Mouse (Mus musculus) heart, postnatal 10 days (tissue): ENCODE measurements around the gene Ccl22. TPM values are rescaled to one million over a fixed set of nuclear protein-coding genes. Genes with fewer than 3 reads are reported as not detected.

Experiments
- total RNA-seq, 2 experiments: library from RNA; stranded (reverse); gene quantifications; 2 replicates each; pipeline ENCODE4 v1.2.3; 2021

The Ccl22 gene
- total RNA-seq, 2 experiments from 2014 or later = not detected

Other genes with a start within 250 kb of the Ccl22 start
- 1 to 10 TPM; 6.3 to 7.0 TPM for gene Cpne2, start 212.6 kb upstream of the Ccl22 start, total RNA-seq
- gene Rspry1, start 143.7 kb upstream of the Ccl22 start, total RNA-seq = 10 to 100 TPM; 14.5 to 16.1 TPM
- gene Fam192a, start 143.6 kb upstream of the Ccl22 start, total RNA-seq = 10 to 100 TPM; 20.9 to 27.0 TPM
- gene Arl2bp, start 79.0 kb upstream of the Ccl22 start, total RNA-seq = 100 to 1,000 TPM; 107 to 110 TPM
- gene Pllp, start 49.3 kb upstream of the Ccl22 start, total RNA-seq = 1 to 10 TPM in 1 of 2 experiments, under 1 TPM in 1; 0.72 to 1.1 TPM
- 1 to 10 TPM; 3.4 to 3.9 TPM for gene Cx3cl1, start 26.4 kb downstream of the Ccl22 start, total RNA-seq
- gene Ccl17, start 64.9 kb downstream of the Ccl22 start, total RNA-seq = not detected
- 100 to 1,000 TPM; 332 to 338 TPM for gene Coq9, start 92.7 kb downstream of the Ccl22 start, total RNA-seq
- 10 to 100 TPM; 74.8 to 87.7 TPM for gene Ciapin1, start 92.8 kb downstream of the Ccl22 start, total RNA-seq
- 10 to 100 TPM; 61.5 to 63.6 TPM for gene Polr2c, start 111.9 kb downstream of the Ccl22 start, total RNA-seq
- gene Dok4, start 130.7 kb downstream of the Ccl22 start, total RNA-seq = 10 to 100 TPM; 34.2 to 44.2 TPM
- gene Ccdc102a, start 172.5 kb downstream of the Ccl22 start, total RNA-seq = 10 to 100 TPM; 15.3 to 16.0 TPM
- under 1 TPM; 0.31 to 0.42 TPM for gene Adgrg5, start 178.1 kb downstream of the Ccl22 start, total RNA-seq
- gene Adgrg1, start 229.2 kb downstream of the Ccl22 start, total RNA-seq = 10 to 100 TPM; 36.6 to 61.8 TPM